Mouse (Mus musculus) B cell, adult (primary cell): ENCODE results near the gene AI481877. TPM values are rescaled to one million over a fixed set of nuclear protein-coding genes. Genes with fewer than 3 reads are reported as not detected.

Experiments
- total RNA-seq: library from RNA; stranded (reverse); gene quantifications from 4 replicates; pipeline ENCODE4 v1.2.4, GENCODE M21; 2023; ENCODE audit not compliant: inconsistent age

AI481877 gene
- total RNA-seq: not detected in 4 replicates

DNA sequence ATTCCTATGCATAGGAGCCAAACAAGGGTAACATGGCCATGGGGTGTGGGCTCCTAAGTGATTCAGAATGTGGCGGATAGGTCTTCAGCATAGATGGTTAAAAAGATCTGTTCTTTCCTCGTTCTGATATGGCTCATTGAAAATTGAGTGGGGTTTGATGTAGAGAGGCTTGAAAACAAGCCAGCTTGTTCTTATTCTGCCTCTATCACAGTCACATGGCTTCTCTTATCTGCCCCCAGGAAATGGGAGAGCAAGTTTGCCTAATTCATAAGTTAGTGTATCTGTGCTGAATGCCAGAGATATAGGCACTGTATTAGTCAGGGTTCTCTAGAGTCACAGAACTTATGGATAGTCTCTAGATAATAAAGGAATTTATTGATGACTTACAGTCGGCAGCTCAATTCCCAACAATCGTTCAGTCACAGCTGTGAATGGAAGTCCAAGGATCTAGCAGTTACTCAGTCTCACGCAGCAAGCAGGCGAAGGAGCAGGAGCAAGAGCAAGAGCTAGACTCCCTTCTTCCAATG is at the start of gene AI481877:
Gene AI481877, minus strand, starts transcription at position 477 of the 527 bp plus-strand sequence.

DNA sequence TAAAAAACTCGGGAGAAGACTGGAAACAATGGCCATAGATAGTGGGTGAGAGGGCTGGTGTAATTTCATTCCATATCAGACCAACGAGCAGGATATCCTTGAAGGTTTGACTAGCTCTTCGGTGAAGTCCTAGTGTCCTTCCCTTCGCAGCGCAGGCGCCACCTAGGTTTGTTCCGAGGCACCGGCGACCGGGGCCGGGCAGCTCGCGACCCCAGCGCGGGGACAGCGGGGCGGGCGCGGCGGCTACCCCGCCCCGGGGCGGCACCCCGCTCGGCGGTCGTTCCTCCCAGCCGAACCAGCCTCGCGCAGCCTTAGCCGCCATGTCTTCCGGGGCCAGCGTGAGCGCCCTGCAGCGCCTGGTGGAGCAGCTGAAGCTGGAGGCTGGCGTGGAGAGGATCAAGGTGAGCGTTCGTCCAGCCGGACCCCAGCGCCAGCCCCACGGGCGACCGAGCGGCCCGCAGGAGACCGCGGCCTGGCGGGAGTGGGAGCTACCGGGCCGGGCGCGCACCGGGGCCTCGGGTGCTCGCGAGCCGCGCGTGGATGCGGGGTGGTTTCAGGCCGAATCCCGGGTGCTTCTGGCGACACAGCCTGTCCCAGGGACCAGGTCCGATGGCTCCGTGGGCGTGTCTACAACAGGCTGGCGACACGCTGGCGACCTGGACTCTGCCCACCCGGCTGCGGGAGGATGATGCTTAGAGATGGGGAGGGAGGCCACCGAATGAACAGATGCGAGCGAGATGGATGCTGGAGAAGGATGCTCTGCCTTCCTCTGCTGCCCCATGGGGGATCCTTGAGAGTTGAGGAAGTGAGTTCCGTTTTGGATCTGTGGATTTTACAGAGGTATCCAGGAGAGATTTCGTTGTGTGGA is 103.6 kb downstream of the AI481877 start, which contains the start of gene Gng10:
Gene Gng10, plus strand, starts transcription at position 171 of the 868 bp plus-strand sequence.

DNA sequence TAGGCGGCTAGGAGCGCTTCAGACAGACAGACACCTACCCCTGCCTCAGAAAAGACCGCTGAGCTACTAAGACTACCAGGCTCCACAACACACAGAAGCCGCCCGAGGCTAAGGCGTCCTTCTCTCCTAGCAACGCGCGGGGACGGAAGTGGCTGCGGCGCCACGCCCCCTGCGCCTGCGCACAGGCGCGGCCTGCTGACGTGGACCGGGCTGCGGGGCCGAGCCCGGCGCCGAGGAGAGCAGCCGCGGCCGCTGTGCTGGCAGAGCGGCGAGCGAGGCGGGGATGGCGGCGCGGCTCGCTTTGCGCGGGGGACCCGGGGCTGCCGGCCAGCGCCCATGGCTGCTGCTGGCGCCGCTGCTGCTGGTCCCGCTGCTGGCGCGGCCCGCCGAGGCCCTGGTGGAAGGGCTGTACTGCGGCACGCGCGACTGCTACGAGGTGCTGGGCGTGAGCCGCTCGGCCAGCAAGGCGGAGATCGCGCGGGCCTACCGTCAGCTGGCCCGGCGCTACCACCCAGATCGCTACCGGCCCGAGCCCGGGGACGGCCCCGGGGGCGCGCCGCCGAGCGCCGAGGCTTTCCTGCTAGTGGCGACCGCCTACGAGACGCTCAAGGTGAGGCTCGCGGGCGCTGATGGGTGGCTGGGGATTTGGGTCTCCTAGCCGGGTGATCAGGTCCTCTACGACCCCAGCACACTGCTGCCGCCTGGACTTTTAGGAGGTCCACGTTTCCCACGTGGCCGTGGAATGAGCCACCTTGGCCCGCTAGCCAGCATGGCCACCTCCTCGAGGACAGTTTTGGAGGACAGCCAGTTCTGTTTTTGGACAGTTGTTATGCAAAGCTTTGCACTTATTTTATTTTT is 135.6 kb downstream of the AI481877 start, which contains the start of gene Gm20503:
Gene Gm20503, plus strand, starts transcription at position 263 of the 858 bp plus-strand sequence.

DNA sequence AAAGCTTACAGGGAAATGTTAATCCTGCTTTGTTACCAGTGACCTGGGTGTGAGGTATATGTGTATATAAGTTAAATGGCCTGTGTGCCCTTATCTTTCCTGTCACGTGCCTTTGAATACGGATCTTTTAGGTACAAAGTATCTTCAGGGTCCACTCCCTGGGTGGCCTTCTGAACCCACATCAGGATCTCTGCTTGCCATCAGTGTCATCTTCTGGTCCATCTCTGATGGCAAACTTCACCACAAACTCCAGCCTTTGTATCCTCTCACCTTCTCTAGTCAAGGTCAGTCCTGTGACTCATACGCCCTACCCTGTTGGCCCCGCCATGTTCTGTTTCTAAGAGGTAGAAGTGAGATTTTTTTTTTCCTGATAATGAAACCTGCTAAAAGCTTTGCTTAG is 144.0 kb downstream of the AI481877 start, which contains the start of gene Dnajc25:
Gene Dnajc25, plus strand, starts transcription at position 301 of the 400 bp plus-strand sequence.

Other genes with a start within 250 kb of the AI481877 start
- gene Ecpas, start 226.2 kb downstream of the AI481877 start, total RNA-seq: 109 to 124 TPM (median 113 TPM) in 4 replicates
- gene Zkscan16, start 195.4 kb downstream of the AI481877 start, total RNA-seq: 0.18 to 0.24 TPM (median 0.22 TPM) in 3 of 4 replicates, not detected in the other
- 0.72 to 1.6 TPM (median 0.85 TPM) in 4 replicates for gene Ptgr1, start 151.9 kb downstream of the AI481877 start, total RNA-seq
- gene Dnajc25, start 143.9 kb downstream of the AI481877 start, total RNA-seq: 9.7 to 10.8 TPM (median 10.2 TPM) in 4 replicates
- 2.4 TPM in 1 of 4 replicates, not detected in the others for gene Gm20503, start 135.8 kb downstream of the AI481877 start, total RNA-seq
- 54.0 to 70.8 TPM (median 64.8 TPM) in 4 replicates for gene Gng10, start 103.9 kb downstream of the AI481877 start, total RNA-seq
- gene Ugcg, start 50.3 kb upstream of the AI481877 start, total RNA-seq: 96.5 to 100 TPM (median 99.1 TPM) in 4 replicates